Mouse (Mus musculus) liver, adult 2 months (tissue): ENCODE results near the gene Plppr1. TPM values are rescaled to one million over a fixed set of nuclear protein-coding genes. Genes with fewer than 3 reads are reported as not detected.

Source experiments
- DNase-seq: peaks from one replicate; pipeline ENCODE4 v3.0.0-alpha.2; 2011; ENCODE audit warnings: low read depth, low spot score; ENCODE audit errors: extremely low read depth
- H3K27ac ChIP-seq: fragments of 200-500 bp; replicated peaks from 2 replicates; pipeline ENCODE4 v1.5.1; 2012; ENCODE audit warnings: low read depth, mild to moderate bottlenecking, control low read depth, inconsistent platforms, low read length; ENCODE audit not compliant: insufficient read depth
- H3K27me3 ChIP-seq: fragments of 200-500 bp; 2 replicates; pipeline ENCODE4 v1.6.1; 2012; ENCODE audit warnings: mild to moderate bottlenecking, moderate library complexity, low read length, inconsistent platforms; ENCODE audit not compliant: control insufficient read depth, insufficient read depth
- H3K36me3 ChIP-seq: fragments of 200-500 bp; 2 replicates; pipeline ENCODE4 v1.6.1; 2012; ENCODE audit warnings: low read length, inconsistent platforms; ENCODE audit not compliant: control insufficient read depth, insufficient read depth
- H3K4me1 ChIP-seq: fragments of 200-500 bp; 2 replicates; pipeline ENCODE4 v1.6.1; 2011; ENCODE audit warnings: low read length; ENCODE audit not compliant: control insufficient read depth, insufficient read depth
- H3K4me3 ChIP-seq: fragments of 200-500 bp; 2 replicates; pipeline ENCODE4 v1.5.1; 2011; ENCODE audit warnings: low read depth, mild to moderate bottlenecking, control low read depth, low read length, moderate library complexity; ENCODE audit not compliant: insufficient read depth
- H3K79me2 ChIP-seq: fragments of 200-500 bp; 2 replicates; pipeline ENCODE4 v1.6.1; 2012; ENCODE audit warnings: inconsistent platforms, mild to moderate bottlenecking, low read length, moderate library complexity; ENCODE audit not compliant: control insufficient read depth, insufficient read depth
- H3K9ac ChIP-seq: fragments of 200-500 bp; 2 replicates; pipeline ENCODE4 v1.6.1; 2012; ENCODE audit warnings: low read depth, mild to moderate bottlenecking, control low read depth, inconsistent platforms, low read length
- CTCF ChIP-seq: fragments of 200-500 bp; IDR thresholded peaks from 2 replicates; pipeline ENCODE4 v1.5.1; 2011; ENCODE audit warnings: low read depth, low read length, control low read depth
- POLR2A ChIP-seq: fragments of 200-500 bp; IDR thresholded peaks from 2 replicates; pipeline ENCODE4 v1.6.1; 2011; ENCODE audit warnings: low read length, control low read depth; ENCODE audit not compliant: insufficient read depth; ENCODE audit errors: extremely low read depth
- WGBS: fragments of 180-500 bp; shearing (Covaris S2); methylation state at CpG from one replicate; pipeline ENCODE4 v1.1.7; 2018; 5-methylcytosine and 5-hydroxymethylcytosine counted together
- polyA plus RNA-seq: library from polyadenylated mRNA; depleted of rRNA; stranded (reverse); fragments of >200 nt; gene quantifications from 2 replicates; pipeline ENCODE4 v1.2.3, GENCODE M21; 2012
- total RNA-seq: library from RNA; depleted of rRNA; stranded (reverse); fragments of >200 nt; gene quantifications from 2 replicates; pipeline ENCODE4 v1.2.3, GENCODE M21; 2014

Plppr1 gene
- total and polyA plus RNA-seq, 2 experiments, result under 0.01 TPM; not detected in 1

DNA sequence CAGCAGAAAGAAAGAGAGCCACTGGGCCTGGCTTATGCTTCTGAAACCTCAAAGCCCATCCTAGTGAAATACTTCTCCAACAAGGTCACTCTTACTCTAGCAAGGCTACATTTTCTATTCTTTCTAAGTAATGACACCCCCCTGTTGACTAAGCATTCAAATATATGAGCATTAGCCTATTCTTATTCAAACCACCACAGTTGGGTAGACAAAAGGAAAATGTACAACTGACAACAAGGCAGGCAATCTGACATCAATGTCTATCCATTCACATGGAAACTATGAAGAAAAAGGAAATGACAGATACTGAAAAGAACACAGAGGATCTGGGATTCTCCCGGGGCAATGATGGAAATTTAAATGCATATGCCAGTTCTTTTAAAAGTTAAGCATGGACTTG is 8.4 kb upstream of the Plppr1 start:
- WGBS, result 87% methylated on average over 1 of the region's 1 CpGs
- H3K79me2 ChIP-seq, result no peaks in the 10 kb centered on the region
- no peak overlapping the region for H3K9ac ChIP-seq
- TF ChIP-seq CTCF (no peak), POLR2A (no peak)
- H3K4me3 ChIP-seq, result no peak overlapping the region
- no peak overlapping the region for H3K27ac ChIP-seq
- no peak for DNase-seq
- H3K4me1 ChIP-seq, result no peaks in the 10 kb centered on the region
- no peaks in the 10 kb centered on the region for H3K36me3 ChIP-seq
- no peaks in the 10 kb centered on the region for H3K27me3 ChIP-seq

DNA sequence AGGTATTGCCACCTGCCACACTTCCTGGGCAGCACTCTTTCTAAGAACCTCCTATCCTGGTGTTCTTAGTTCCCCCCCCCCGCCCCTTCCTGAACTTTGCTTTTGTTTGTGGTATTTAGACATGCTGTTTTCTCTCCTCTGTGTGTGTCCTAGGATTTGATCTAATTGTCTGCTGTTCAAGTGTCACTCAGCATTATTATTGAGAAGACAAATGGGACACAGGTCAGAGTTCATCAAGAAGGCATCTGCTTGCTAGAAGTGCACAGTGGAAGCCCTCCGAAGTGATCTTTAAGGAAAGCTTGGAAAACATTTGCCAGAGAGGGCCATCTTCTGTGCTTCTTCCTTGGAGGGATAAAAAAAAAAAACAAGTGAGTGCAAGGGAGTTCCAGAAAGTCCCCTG is 1.2 kb upstream of the Plppr1 start:
- WGBS, result 75% methylated on average over 2 of the region's 2 CpGs
- Histone ChIP-seq H3K4me3 (no peak overlapping the region), H3K27ac (no peak overlapping the region), H3K79me2 (no peaks in the 10 kb centered on the region), H3K4me1 (0 out of 2 replicates have a peak, but pooled peaks cover 4% of the 10 kb centered on the region), H3K9ac (no peak overlapping the region), H3K36me3 (no peaks in the 10 kb centered on the region), H3K27me3 (0 out of 2 replicates have a peak, but pooled peaks cover 3% of the 10 kb centered on the region)
- TF ChIP-seq POLR2A (no peak), CTCF (no peak)
- DNase-seq, result no peak

DNA sequence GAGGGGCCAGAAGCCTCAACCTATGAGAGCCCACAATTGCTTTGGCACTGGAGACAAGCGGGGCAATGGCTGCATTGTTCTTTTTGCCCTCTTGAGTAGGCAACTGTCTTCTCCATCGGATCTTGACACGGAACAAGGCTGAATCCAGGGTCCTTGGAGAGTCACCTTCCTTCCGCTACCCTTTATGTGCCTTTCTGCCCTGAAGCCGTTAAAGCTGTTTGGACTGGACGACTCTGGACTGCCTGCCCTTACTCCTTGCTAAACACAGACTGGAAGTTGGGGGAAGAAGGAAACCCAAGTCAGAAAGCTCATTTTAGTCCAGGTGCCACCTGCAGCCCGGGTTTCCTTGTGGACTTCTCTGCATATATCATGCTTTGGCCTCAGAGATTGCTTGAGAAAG is 516 bp upstream of the Plppr1 start:
- Histone ChIP-seq H3K79me2 (no peaks in the 10 kb centered on the region), H3K4me1 (0 out of 2 replicates have a peak, but pooled peaks cover 4% of the 10 kb centered on the region), H3K27me3 (0 out of 2 replicates have a peak, but pooled peaks cover 3% of the 10 kb centered on the region), H3K27ac (no peak overlapping the region), H3K4me3 (no peak overlapping the region), H3K9ac (no peak overlapping the region), H3K36me3 (no peaks in the 10 kb centered on the region)
- DNase-seq, result no peak
- WGBS, result 31% methylated on average over 7 of the region's 7 CpGs
- TF ChIP-seq CTCF (no peak), POLR2A (no peak)

DNA sequence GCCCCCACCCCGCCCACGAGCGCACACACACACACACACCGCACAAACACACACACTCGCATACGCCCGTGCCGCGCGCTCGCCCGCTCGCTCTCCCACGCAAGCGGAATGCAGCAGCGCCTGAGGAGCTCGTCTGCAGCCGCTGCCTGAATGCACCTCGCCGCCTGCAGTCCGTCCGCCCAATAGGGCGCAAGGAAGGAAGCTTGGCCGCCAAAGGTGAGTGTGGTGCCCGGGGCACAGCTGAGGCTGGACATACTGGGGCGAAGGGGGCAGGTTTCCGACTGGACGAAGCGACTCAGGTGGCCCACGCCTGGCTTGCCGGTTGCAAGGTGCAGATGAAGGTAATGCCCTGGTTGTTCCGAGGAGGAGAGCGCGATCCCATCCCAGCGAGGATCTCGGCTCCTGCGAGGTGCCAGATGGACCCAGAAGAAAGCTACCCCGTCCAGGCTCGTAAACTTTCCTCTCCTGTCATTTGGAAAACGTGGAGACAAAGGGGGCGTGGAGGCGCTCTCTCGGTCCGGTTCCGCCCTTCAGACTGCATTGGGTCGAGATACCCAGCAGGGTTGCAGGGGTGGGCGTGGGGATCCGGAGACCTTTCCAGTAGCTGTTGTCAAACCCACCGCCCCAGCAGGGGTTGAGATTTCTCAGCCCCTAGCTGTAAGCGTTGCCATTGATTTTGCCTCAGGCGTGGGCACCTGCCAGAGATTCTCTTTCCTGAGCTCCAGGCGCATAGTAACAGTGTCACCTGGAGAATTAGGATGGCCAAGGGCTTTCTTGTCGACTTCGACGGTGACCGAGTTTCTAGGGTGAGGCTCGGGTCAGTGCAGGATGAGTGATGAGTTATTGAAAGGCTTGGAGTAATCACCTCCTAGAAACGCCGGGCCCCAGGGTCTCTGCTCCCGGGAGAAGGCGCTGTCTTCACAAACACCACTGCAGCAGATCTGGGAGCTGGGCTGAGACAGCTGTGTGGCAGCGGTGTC is 619 bp downstream of the Plppr1 start:
- no peaks in the 10 kb centered on the region for H3K36me3 ChIP-seq
- TF ChIP-seq POLR2A, result no peak
- TF ChIP-seq CTCF, result 0 out of 2 replicates have a peak, but pooled peaks have one; percentile 4
- H3K4me1 ChIP-seq, result 0 out of 2 replicates have a peak, but pooled peaks cover 4% of the 10 kb centered on the region
- H3K79me2 ChIP-seq, result no peaks in the 10 kb centered on the region
- peak overlapping the region; percentile 23; the same call in 1 of the 2 replicates for H3K9ac ChIP-seq
- H3K4me3 ChIP-seq, result peak overlapping the region; percentile 51; the same call in 1 of the 2 replicates
- 0 out of 2 replicates have a peak, but pooled peaks cover 3% of the 10 kb centered on the region for H3K27me3 ChIP-seq
- no peak overlapping the region for H3K27ac ChIP-seq
- WGBS, result 2% methylated on average over 62 of the region's 62 CpGs
- peak; percentile 10 for DNase-seq

DNA sequence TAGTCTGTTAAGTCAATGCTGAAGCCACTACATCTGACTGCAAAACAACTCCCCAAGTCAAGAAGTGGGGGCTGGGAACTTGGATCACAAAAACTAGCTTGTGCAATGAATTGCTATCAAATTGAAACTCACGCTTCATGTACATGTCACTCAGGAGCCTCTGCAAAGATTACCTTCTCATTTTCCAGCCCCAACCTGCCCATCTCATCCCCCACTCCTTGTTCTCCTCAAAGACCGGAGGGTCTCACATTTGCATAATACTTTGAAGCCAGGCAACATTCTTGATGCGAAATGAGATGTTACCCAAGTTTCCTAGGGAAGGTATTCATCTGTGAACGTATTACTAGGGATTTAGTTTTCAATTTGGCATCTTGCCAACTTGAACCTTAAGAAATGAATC is 10.4 kb downstream of the Plppr1 start:
- Histone ChIP-seq H3K4me1 (peaks cover 4% of the 10 kb centered on the region; the same call in 1 of the 2 replicates), H3K9ac (no peak overlapping the region), H3K4me3 (no peak overlapping the region), H3K36me3 (no peaks in the 10 kb centered on the region), H3K27ac (no peak overlapping the region), H3K79me2 (no peaks in the 10 kb centered on the region), H3K27me3 (no peaks in the 10 kb centered on the region; the same call in 1 of the 2 replicates)
- WGBS, result 79% methylated on average over 4 of the region's 4 CpGs
- TF ChIP-seq CTCF, result no peak
- TF ChIP-seq POLR2A, result no peak
- DNase-seq, result no peak
